Mouse (Mus musculus) cerebellum, postnatal 14 days (tissue): ENCODE measurements around the gene Kdm5a.

Source experiments
- DNase-seq, 2 experiments: peaks; one replicate each; pipeline ENCODE4 v3.0.0; 2021; ENCODE audit warnings: mixed read lengths in 2 of 2

The Kdm5a gene

DNA sequence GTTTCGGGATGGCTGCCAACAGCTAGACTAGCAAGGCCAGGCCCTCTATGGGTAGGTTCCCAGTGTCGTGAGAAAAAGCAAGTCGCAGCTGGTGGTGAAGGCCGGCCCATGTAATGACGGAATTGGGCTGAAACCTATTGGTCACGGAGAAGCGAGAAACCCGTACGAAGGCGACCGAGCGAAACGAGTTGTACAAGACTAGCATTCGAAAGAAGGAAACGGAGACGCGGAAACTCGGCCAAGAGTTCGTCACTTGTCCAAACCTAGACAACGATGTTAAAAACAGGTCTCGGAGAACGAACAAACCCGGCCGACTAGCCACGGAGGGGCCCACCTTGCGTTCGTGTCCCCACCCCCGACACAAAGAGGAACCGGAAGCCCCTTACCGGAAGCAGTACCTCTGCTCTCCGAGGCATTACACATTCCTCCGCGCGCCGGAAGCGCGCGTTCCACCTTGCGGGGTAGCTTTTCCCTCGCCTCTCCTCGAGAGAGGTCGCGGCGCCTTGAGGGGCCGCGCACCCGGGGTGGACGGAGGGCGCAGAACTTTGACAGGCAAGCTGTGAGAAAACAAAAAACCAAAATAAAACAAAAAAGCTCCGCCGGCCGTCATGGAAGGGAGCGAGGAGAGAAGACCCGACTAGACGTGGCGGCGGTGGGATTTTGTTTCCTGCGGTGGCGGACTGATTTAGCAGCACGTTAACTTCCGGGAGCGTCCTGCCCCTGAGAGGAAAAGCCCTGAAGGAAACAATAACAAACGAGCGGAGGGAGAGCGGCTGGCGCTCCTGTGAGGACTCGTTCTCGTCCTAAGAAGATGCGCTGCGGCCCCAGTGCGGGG lies at the start of gene Kdm5a, which contains the start of gene Ccdc77:
Kdm5a (plus strand) TSS at position 437 of the 835 bp plus-strand sequence.
Ccdc77 (minus strand) TSS at position 687 of the 835 bp plus-strand sequence.
- DNase-seq: peak; percentile 93 to 96

DNA sequence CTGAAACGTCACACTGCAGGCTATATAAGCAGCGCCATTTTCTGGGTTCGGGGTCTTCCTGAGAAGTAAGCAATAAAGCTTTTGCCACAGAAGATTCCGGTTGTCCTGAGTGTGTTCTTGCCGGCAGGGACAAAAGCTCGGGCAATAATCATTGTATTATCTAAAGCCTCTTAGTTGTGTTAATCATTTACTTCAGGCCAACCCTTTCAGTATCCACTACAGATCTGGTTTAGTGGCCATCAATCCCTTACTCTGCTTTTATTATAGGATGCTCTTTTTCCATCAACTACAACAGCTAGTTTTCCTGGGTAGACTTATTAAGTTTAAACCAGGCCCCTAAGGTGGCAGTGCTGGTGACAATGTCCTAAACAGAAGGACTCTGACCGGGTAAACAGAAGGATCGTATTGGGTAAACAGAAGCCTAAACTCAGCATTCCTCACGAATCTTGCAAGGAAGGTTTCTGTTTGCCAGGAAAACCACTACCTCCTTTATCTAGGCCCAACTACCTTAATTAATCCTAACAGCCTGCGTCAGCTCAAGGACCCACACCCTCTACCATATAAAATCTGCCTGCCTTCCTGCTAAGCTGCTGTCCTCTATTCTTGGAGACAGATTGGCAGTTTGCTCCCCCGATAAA lies 45.5 kb upstream of the Kdm5a start:
- no peak for DNase-seq

DNA sequence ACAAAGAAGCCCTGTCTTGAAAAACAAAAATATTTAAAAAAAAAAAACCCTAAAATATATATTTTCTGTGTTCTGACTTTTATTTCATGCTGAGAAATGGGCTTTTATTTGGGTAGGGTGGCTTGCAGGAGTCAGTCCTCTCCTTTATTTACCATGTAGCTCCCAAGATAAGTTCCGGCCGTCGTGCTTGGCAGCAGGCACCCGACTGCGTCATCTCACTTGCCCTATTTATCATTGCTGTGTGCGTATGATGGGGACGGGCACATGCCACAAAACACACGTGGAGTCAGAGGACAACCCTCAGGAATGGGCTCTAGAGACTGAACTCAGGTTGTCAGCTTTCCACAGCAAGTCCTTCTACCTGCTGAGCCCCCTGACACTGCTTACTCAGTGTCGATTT lies 44.8 kb upstream of the Kdm5a start:
- no peak for DNase-seq

DNA sequence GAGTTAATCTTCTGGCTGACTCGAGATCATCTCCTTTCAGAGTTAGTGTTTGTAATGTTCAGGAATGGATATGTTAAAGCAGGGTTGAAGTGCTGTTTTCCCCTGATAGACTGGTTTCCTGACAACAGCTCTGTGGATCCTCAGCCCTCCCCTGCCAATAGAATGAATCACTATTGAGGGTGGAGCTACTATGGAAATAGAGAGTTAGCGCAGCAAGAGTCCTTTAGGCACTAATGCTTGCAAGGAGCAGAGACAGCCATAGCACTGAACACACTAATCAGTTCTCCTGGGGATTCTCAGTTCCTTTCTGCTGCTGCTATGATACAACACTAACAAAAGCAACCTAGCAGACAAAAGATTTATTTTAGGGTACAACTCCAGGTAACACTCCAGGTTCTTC lies 43.6 kb upstream of the Kdm5a start:
- no peak for DNase-seq

DNA sequence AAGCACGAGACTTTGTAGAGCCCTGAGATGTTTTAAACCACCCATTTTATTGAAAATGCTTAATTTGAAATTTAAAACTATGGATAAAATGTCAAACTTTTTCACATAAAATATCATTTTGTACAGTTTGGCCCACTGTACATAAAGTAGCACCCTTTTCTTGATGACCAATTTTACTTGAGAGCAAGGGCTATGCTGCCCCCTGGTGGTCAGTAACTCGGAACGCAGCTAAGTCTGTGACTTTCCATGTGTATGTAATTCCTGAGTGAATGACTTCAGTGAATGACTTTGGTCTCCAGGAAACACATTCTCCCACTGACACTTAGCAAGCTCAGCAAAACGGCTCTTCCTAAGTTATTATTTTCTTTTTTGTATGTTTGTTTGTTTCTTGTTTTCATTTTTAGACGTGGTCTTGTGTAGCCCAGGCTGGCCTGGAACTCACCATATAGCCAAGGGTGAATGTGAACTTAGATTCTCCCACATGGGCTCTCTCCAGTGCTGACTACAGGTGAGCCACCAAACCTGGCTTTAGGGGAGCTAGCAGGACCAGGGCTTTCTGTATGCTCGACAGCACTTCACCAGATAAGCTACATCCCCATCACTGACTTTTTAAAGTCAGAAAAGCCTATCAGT lies 39.5 kb upstream of the Kdm5a start:
- peak; percentile 81 to 83 for DNase-seq

DNA sequence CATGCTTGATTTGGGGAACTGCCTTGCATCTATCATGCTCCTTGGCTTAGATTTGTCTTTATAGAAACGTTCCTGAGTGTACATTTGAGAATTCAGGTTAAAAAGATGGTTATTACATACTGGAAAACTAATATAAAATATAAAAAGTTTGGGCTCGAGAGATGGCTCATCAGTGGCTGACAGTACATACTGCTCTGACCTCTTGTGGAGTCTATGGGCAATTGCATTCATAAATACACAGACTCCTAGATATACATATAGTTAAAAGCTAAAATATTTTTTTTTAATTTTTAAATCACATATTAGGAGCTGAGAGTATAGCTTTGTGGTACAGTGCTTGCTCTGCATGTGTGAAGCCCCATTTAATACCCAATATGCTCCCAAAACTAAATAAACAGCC lies 31.6 kb upstream of the Kdm5a start:
- DNase-seq: no peak

DNA sequence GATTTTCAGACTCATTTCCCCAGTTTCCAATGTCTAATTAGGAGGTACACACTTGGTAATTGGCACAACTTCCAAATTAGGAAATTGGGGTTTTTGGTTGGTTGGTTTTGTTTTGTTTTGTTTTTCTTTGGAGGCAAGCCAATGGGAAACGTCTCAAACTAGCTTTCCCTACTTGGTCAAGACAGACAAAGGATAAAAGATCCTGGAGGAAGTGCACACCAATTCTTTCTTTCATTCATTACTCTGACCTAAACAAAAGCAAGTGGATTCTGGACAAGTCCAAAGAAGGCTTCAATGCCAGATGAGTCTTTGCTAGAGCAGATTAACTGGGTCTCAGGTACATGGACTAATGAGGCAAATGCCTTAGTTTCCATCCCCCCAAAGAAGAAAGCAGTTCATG lies 19.9 kb upstream of the Kdm5a start:
- DNase-seq: no peak

DNA sequence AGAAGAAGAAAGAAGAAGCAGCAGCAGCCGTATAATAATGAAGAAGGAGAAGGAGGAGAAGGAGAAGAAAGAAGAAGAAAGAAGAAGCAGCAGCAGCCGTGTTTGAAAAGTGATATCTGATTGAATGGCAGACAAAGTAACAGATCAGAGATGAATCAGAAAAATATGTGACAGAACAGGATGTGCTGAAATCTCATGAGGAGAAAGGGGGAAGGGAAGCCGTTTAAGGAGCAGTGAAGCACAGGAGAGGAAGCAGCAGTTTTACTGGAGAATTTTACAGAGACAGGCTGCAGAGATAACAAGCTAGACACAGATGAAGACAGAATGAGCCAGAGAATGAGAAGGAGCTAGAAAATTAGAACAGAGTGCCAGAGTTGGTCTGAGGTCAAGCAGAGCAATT lies 14.9 kb upstream of the Kdm5a start:
- DNase-seq: no peak

DNA sequence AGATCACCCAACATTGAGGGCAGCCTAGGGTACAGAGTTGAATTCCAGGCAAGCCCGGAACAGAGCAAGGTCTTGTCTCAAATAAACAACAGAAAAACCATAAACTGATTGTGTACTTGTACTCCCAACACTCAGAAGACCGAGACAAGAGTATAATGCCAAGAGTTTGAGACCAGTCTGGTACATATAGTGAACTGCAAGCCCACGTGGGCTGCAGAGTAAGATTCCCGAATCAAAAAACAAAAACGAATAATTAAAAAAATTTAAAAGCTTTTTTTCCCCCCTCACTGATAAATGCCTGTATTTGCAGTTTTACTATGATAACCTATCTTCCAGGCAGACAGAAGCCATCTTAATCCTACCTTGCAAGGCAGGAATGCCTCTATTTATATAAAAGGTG lies 7.4 kb upstream of the Kdm5a start:
- DNase-seq: no peak

DNA sequence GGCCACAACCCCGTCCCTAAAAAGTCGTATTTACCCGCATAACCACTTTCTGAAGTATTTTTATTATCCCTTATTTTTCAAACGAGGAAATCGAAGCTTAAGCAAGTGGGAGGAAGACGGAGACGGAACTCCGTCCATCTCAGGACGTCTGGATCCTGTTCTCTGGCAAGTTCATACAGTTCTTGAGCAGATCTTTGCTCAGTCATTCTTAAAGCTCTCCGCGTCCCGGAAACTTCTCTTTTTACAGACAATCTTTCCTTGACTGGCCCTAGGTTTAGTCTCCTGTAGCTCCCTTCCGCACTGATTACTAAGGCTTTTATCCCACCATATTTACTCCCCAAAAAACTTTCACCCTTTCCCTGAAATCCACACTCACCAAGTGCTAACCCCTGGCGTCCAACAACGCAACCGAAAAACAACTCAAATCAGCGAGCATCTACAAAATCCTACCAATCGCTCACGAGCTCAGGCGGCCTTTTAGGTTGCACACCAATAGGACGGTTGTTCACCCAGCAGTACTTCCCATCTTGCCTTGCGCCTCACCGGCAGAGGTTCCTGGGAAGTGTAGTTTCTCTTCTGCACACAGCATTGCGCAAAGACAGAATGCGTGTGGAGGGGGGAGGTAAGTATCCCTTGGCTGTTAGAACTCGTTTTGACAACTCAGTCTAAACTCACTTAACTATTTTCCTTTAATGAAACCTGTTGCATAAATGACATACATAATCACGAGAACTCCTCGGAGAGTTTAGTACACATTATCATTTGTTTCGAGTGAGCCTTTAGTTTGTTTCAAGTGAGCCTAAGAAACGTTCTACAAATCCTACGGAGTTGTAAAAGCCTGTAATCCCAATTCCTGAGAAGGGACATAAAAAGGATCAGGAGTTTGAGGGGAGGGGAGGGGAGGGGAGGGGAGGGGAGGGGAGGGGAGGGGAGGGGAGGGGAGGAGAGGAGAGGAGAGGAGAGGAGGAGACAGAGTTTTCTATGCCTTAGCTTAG lies 6.7 kb upstream of the Kdm5a start:
- peak; percentile 79 to 82 for DNase-seq

DNA sequence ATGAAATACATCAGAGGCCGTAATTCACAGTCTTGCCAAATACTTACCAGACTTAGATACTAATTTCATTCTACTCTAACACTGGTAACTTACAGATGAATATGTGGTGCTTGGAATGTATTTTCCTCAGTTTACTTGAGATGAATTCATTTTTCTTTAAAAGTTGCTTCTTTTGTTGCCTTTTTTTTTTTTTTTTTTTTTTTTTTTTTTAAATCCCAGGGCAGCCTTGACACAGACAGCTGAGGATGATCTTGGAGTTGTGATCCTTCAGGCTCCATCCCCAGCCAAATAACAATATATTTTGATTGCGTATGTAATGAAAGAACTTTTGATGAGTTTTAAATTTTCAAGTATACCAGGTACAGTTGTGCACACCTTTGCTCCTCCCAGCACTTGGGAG lies 1.8 kb upstream of the Kdm5a start:
- DNase-seq: no peak

DNA sequence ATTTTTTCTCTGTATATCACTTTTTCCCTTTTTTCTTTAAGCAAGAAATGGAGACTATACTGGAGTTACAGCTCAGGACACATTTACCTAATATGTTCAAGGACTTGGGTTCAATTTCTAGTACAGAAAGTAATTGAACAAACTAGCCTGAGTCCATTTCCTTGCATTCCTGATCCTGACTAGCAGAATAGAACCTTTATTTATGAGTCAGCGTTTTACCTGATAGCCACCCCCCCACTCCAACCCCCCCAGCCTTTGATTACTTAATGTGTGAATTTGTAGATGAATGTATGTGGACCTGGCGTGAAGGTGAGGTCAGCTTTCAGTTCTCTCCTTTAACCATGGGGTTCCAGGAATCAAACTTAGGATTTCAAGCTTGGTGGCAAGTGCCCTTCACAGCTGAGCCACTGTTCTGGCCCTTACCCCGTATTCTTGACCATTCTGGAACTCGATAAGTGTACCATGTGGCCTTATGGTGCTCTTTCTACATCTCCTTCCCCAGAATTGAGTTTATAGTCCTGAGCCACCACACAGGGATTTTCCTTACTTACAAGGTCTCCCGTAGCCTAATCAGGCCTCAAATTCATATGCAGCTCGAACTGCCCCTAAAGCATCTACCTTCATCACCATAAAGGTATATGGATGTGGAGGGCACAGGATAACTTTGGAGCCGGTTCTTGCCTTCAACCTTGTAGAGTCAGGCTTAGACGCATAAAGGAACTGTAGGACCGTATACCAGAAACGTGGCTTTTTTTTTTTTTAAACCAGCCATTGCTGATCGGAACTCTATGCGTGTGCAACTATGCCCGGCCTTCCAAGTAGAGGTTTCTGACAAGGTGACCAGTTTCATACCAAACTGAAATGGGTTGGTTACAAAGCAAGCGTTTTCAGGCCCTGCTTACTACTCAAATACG lies 893 bp upstream of the Kdm5a start:
- DNase-seq: no peak

DNA sequence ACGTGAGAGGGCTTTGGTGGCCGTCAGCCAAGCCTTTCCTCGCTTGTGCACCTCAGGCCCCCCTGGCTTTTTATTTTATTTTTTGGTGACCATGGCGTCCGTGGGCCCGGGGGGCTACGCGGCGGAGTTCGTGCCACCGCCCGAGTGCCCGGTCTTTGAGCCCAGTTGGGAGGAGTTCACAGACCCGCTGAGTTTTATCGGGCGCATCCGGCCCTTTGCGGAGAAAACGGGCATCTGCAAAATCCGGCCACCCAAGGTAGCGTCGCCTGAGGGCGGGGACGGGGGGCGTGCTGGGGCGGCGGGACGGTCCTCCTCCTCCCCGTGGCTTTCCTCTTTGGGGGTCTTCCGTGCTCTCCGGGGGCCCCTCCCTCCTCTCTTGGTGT lies 590 bp downstream of the Kdm5a start:
- no peak for DNase-seq

DNA sequence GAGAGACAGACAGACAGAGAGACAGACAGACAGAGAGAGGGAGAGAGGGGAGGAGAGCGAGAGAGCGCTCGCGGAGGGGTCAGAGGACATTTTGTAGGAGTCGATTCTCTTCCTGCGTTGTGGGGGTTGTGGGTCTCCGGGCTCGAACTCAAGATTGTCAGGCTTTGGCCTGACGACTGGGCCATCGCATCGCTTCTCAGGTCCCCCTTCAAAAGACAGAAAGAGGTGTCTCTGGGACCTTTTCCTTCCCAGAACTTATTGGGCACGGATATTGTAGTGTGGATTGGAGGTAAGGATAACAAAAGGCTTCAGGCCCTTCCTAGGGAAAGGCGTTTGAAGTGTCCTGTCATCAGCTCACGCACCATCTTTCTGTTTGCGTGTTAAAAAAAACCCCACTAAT lies 1.1 kb downstream of the Kdm5a start:
- DNase-seq: peak; percentile 14 to 15

DNA sequence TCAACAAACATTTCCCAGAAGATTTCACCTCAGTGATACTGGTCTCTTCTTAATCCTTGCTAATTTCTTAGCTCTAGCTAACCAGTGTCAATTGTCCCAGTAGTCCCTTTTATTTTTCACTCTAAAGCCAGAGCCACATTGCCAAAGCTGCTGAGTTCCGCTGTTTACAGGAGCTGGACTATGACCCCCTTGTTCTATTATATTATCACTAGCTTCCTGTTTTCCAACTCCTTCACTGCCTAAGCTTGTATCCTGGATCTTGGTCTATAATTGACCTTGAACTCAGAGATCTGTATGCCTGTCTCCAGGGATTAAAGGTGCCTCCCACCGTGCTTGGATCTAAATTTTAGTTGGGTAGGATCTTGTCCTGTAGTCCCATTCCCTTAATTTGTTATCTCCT lies 12.8 kb downstream of the Kdm5a start:
- DNase-seq: no peak

DNA sequence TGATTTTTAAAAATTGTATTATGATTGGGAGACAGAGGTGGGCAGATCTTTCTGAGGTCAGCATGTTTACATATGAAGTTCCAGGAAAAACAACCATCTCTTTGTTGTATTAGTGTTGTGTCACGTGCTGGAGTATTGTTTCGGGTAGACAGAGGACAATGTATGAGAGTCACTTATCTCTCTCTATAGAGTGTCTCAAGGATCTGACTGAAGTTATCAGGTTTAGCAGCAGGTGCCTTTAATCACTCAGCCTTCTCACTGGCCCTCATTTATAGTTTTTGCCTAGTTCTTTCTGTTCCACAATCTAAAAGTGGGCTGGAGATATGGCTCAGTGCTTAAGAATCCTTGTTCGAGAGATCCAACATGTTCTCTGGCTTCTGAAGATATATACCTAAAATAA lies 26.1 kb downstream of the Kdm5a start:
- no peak for DNase-seq

DNA sequence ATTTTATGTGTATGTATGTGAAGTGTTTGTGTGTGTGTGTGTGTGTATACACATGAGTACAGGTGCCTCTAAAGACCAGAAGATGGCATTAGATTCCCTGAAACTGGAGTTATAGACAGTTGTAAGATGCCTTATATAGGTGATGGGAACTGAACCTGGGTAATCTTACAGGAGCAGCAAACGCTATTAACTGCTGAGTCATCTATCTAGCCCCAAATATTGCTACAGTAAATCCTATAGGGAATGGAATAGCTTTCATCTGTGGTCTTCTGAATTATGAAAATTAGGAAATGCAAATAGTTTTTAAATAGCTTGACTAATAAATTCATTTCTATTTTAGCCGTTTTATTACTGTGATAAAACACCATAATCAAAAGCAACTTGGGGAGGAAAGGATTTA lies 28.9 kb downstream of the Kdm5a start:
- DNase-seq: no peak

DNA sequence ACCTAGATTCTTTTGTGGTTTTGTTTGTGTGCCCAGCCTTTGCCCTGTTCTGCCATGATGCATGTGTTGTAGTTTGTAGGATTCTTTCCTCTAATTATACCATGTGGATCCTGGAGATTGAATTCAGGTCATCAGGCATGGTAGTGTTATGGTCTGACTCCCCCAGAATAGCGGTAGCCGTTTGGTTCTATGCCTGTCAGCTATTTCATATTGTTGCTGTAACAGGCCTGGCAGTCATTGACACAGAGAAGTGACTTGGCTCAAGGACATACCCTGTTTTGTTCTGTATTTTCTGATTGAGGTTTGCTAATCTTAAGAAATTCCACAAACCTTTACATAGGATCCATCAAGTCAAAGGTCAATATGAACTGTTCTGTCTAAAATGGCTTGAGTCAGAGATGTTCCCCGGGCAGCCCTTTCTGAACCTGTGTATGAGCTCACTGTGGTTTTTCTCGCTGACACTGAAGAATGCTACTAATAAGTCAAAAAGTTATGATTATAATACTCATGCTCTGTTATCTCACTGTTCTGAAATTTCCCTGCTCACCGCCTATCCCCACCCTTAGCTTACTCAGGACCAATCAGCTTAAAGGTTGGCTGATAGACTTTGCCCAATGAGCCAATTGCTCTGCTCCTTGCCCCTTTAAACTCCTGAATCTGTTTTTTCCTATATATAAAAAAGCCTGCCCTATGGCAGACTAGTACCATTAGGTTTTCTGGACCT lies 31.9 kb downstream of the Kdm5a start:
- DNase-seq: no peak

DNA sequence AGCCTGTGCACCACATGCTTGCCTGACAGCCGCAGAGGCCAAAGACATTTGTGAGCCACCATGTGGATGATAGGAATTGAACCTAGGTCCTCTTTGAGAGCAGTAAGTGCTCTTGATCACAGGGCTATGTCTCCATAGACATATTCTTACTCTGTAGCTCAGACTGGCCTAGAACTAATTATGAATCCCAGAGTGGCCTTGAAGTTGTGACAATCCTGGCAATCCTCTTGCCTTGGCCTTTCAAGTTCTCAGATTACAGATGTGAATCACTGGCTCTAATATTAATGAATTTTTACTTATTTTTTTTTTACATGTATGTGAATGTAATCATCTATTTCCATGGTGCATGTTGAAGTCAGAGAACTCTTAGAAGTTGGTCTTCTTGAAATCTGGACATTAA lies 40.0 kb downstream of the Kdm5a start:
- DNase-seq: no peak

DNA sequence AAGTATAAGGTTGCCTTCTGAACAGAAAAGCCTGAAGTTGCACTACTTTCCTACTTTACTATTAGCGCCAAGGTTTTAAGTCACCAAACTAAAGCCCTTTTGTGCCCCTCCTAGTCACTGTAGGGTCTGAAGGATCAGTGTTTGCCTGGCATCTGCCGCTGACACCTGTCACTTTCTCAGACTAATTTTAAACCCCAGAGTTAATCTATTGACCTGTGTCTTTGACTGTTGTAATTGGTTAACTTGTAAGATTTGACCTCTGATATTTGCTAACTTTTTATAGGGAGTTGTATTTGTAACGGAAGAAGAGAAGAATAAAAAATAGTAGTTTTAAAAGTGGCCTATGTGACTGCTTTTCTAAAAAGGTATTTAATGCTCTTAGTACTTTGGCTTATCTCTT lies 74.2 kb downstream of the Kdm5a start:
- no peak for DNase-seq

DNA sequence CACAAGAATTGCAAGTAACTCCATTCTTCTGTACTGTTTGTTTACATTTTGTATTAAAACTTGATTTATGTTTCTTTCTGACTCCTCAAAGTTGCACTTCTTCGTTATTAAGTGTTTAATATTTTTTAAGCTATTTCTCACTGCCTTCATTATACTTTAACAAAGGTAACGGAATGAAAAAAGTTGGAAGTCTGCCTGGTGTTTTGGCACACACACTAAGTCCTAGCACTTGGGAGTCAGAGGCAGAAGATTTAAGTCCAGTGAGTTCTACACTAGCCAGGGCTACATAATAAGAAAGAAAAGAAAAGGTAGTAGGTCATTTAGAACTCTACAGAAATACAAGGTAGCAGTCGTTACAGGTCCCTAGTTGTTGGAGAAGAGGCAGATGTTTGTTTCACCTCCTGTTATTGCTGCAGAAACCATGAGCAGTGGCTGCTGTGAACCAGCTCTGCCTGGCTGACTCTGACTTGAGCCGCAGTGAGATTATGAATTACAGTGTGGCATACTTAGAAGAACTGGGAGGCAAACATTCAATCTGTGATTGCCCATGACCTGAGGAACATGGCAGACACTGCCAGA lies 78.3 kb downstream of the Kdm5a start:
- no peak for DNase-seq
